Mouse (Mus musculus): ENCODE data around the gene Eps8. TPM values are rescaled to one million over a fixed set of nuclear protein-coding genes. Genes with fewer than 3 reads are reported as not detected.

The Eps8 gene
- polyA plus RNA-seq, 1 experiment from 2014 or later, result 8.5 TPM

GRCm38 (mm10) chr6:137573897-137574296 lies 80.8 kb downstream of the Eps8 start:
- Histone ChIP-seq H3K36me3 (no peaks in the 10 kb centered on the region), H3K4me3 (no peak overlapping the region), H3K4me1 (no peaks in the 10 kb centered on the region), H3K9me3 (no peaks in the 10 kb centered on the region), H3K27me3 (replicated peaks) (no peaks in the 10 kb centered on the region), H3K4me2 (replicated peaks) (no peak overlapping the region), H3K9ac (no peak overlapping the region), H3K27ac (no peak overlapping the region)
- WGBS, result 79% methylated on average over 7 of the region's 7 CpGs
- ATAC-seq (ENCODE audit: low FRiP score, low read depth), result no peak

GRCm38 (mm10) chr6:137570718-137571131 lies 84.0 kb downstream of the Eps8 start:
- Histone ChIP-seq H3K9ac (no peak overlapping the region), H3K27me3 (replicated peaks) (no peaks in the 10 kb centered on the region), H3K4me2 (replicated peaks) (no peak overlapping the region), H3K4me1 (no peaks in the 10 kb centered on the region), H3K27ac (no peak overlapping the region), H3K9me3 (no peaks in the 10 kb centered on the region), H3K4me3 (no peak overlapping the region), H3K36me3 (no peaks in the 10 kb centered on the region)
- 71% methylated on average over 9 of the region's 9 CpGs for WGBS
- ATAC-seq (ENCODE audit: low FRiP score, low read depth), result no peak

GRCm38 (mm10) chr6:137570019-137570418 lies 84.7 kb downstream of the Eps8 start:
- H3K36me3 ChIP-seq, result no peaks in the 10 kb centered on the region
- no peaks in the 10 kb centered on the region for H3K27me3 ChIP-seq (replicated peaks)
- H3K4me2 ChIP-seq (replicated peaks), result no peak overlapping the region
- no peaks in the 10 kb centered on the region for H3K9me3 ChIP-seq
- H3K9ac ChIP-seq, result no peak overlapping the region
- no peak for ATAC-seq (ENCODE audit: low FRiP score, low read depth)
- H3K27ac ChIP-seq, result no peak overlapping the region
- H3K4me3 ChIP-seq, result no peak overlapping the region
- 92% methylated on average over 5 of the region's 5 CpGs for WGBS
- H3K4me1 ChIP-seq, result no peaks in the 10 kb centered on the region

- Histone ChIP-seq H3K36me3 (no peaks in the 10 kb centered on the region), H3K4me2 (replicated peaks) (no peak overlapping the region), H3K27me3 (replicated peaks) (no peaks in the 10 kb centered on the region), H3K4me3 (no peak overlapping the region), H3K4me1 (no peaks in the 10 kb centered on the region), H3K9me3 (no peaks in the 10 kb centered on the region), H3K9ac (no peak overlapping the region), H3K27ac (no peak overlapping the region)
- ATAC-seq (ENCODE audit: low FRiP score, low read depth), result no peak
- WGBS, result 88% methylated on average over 6 of the region's 6 CpGs
These were observed 85.6 kb downstream of the Eps8 start for GRCm38 (mm10) chr6:137569071-137569470.

GRCm38 (mm10) chr6:137565890-137566289 lies 88.8 kb downstream of the Eps8 start:
- Histone ChIP-seq H3K4me2 (replicated peaks) (no peak overlapping the region), H3K27ac (no peak overlapping the region), H3K36me3 (no peaks in the 10 kb centered on the region), H3K9me3 (no peaks in the 10 kb centered on the region), H3K4me3 (no peak overlapping the region), H3K4me1 (peaks cover 5% of the 10 kb centered on the region; the same call in 1 of the 2 replicates), H3K27me3 (replicated peaks) (no peaks in the 10 kb centered on the region), H3K9ac (no peak overlapping the region)
- ATAC-seq (ENCODE audit: low FRiP score, low read depth), result no peak
- WGBS, result 85% methylated on average over 3 of the region's 3 CpGs

GRCm38 (mm10) chr6:137565454-137565853 lies 89.2 kb downstream of the Eps8 start:
- H3K4me3 ChIP-seq, result no peak overlapping the region

GRCm38 (mm10) chr6:137560358-137560859 lies 94.3 kb downstream of the Eps8 start:
- 35% methylated on average over 12 of the region's 12 CpGs for WGBS
- Histone ChIP-seq H3K27ac (no peak overlapping the region), H3K27me3 (replicated peaks) (no peaks in the 10 kb centered on the region), H3K4me1 (peaks cover 12% of the 10 kb centered on the region), H3K9me3 (no peaks in the 10 kb centered on the region), H3K9ac (no peak overlapping the region), H3K36me3 (no peaks in the 10 kb centered on the region), H3K4me2 (replicated peaks) (0 out of 2 replicates have a peak overlapping the region, but pooled peaks have one; percentile 7), H3K4me3 (no peak overlapping the region)
- ATAC-seq (ENCODE audit: low FRiP score, low read depth), result peak; percentile 70; the same call in 1 of the 2 replicates

More at GRCm38 (mm10) chr6:137565454-137565853, 89.2 kb downstream of the Eps8 start:
- Histone ChIP-seq H3K9me3 (no peaks in the 10 kb centered on the region), H3K27me3 (replicated peaks) (no peaks in the 10 kb centered on the region), H3K9ac (no peak overlapping the region), H3K27ac (no peak overlapping the region), H3K4me2 (replicated peaks) (no peak overlapping the region), H3K4me1 (peaks cover 9% of the 10 kb centered on the region), H3K36me3 (no peaks in the 10 kb centered on the region)
- no peak for ATAC-seq (ENCODE audit: low FRiP score, low read depth)
- WGBS, result 88% methylated on average over 6 of the region's 6 CpGs

GRCm38 (mm10) chr6:137558840-137559239 lies 95.8 kb downstream of the Eps8 start:
- H3K27ac ChIP-seq, result no peak overlapping the region
- no peaks in the 10 kb centered on the region for H3K27me3 ChIP-seq (replicated peaks)
- H3K9me3 ChIP-seq, result no peaks in the 10 kb centered on the region
- peaks cover 12% of the 10 kb centered on the region for H3K4me1 ChIP-seq
- 86% methylated on average over 13 of the region's 13 CpGs for WGBS
- no peaks in the 10 kb centered on the region for H3K36me3 ChIP-seq
- H3K4me2 ChIP-seq (replicated peaks), result no peak overlapping the region
- H3K9ac ChIP-seq, result no peak overlapping the region
- no peak for ATAC-seq (ENCODE audit: low FRiP score, low read depth)
- H3K4me3 ChIP-seq, result no peak overlapping the region

- no peaks in the 10 kb centered on the region for H3K27me3 ChIP-seq (replicated peaks)
- no peak overlapping the region for H3K4me3 ChIP-seq
- peaks cover 12% of the 10 kb centered on the region for H3K4me1 ChIP-seq
- WGBS, result 79% methylated on average over 2 of the region's 2 CpGs
- no peak for ATAC-seq (ENCODE audit: low FRiP score, low read depth)
- H3K9me3 ChIP-seq, result no peaks in the 10 kb centered on the region
- no peak overlapping the region for H3K4me2 ChIP-seq (replicated peaks)
- H3K9ac ChIP-seq, result no peak overlapping the region
- H3K36me3 ChIP-seq, result no peaks in the 10 kb centered on the region
- H3K27ac ChIP-seq, result no peak overlapping the region
These were observed 97.0 kb downstream of the Eps8 start for GRCm38 (mm10) chr6:137557671-137558070.

- peaks cover 12% of the 10 kb centered on the region for H3K4me1 ChIP-seq
- H3K4me2 ChIP-seq (replicated peaks), result no peak overlapping the region
- H3K27ac ChIP-seq, result no peak overlapping the region
- 85% methylated on average over 4 of the region's 4 CpGs for WGBS
- H3K36me3 ChIP-seq, result no peaks in the 10 kb centered on the region
- H3K9me3 ChIP-seq, result no peaks in the 10 kb centered on the region
- H3K4me3 ChIP-seq, result no peak overlapping the region
- no peak overlapping the region for H3K9ac ChIP-seq
- ATAC-seq (ENCODE audit: low FRiP score, low read depth), result no peak
- no peaks in the 10 kb centered on the region for H3K27me3 ChIP-seq (replicated peaks)
These were observed 97.5 kb downstream of the Eps8 start for GRCm38 (mm10) chr6:137557159-137557558.

- H3K9ac ChIP-seq, result no peak overlapping the region
- H3K9me3 ChIP-seq, result no peaks in the 10 kb centered on the region
- no peaks in the 10 kb centered on the region for H3K36me3 ChIP-seq
- peaks cover 12% of the 10 kb centered on the region for H3K4me1 ChIP-seq
- no peak overlapping the region for H3K27ac ChIP-seq
- H3K4me3 ChIP-seq, result no peak overlapping the region
- no peak for ATAC-seq (ENCODE audit: low FRiP score, low read depth)
- 96% methylated on average over 5 of the region's 5 CpGs for WGBS
- no peaks in the 10 kb centered on the region for H3K27me3 ChIP-seq (replicated peaks)
- H3K4me2 ChIP-seq (replicated peaks), result no peak overlapping the region
These were observed 98.0 kb downstream of the Eps8 start for GRCm38 (mm10) chr6:137556636-137557035.

GRCm38 (mm10) chr6:137550181-137550580 lies 104.5 kb downstream of the Eps8 start:
- WGBS, result 81% methylated on average over 8 of the region's 8 CpGs
- no peak overlapping the region for H3K4me3 ChIP-seq
- H3K36me3 ChIP-seq, result no peaks in the 10 kb centered on the region
- H3K9me3 ChIP-seq, result no peaks in the 10 kb centered on the region
- H3K4me2 ChIP-seq (replicated peaks), result no peak overlapping the region
- no peak overlapping the region for H3K27ac ChIP-seq
- no peak for ATAC-seq (ENCODE audit: low FRiP score, low read depth)
- no peaks in the 10 kb centered on the region for H3K27me3 ChIP-seq (replicated peaks)
- H3K9ac ChIP-seq, result no peak overlapping the region
- H3K4me1 ChIP-seq, result no peaks in the 10 kb centered on the region

- no peaks in the 10 kb centered on the region for H3K27me3 ChIP-seq (replicated peaks)
- no peak overlapping the region for H3K9ac ChIP-seq
- ATAC-seq (ENCODE audit: low FRiP score, low read depth), result no peak
- no peak overlapping the region for H3K27ac ChIP-seq
- 77% methylated on average over 5 of the region's 5 CpGs for WGBS
- no peaks in the 10 kb centered on the region for H3K9me3 ChIP-seq
- H3K36me3 ChIP-seq, result no peaks in the 10 kb centered on the region
- no peak overlapping the region for H3K4me3 ChIP-seq
- H3K4me1 ChIP-seq, result no peaks in the 10 kb centered on the region
- H3K4me2 ChIP-seq (replicated peaks), result no peak overlapping the region
These were observed 106.1 kb downstream of the Eps8 start for GRCm38 (mm10) chr6:137548613-137549012.

All from neural tube, embryonic 12.5 days (tissue).